Mouse (Mus musculus) heart, embryonic 14.5 days (tissue): ENCODE data around the gene C2cd2l. TPM values are rescaled to one million over a fixed set of nuclear protein-coding genes. Genes with fewer than 3 reads are reported as not detected.
"Not testable (repeated sequence)": the region's sequence is repeated elsewhere in the genome, so short reads cannot be mapped to it uniquely, and the experiment has no call there.

Experiments used
- ATAC-seq: fragments of 200-750 bp; cut with Nextera tagmentation; 2 replicates; pipeline ENCODE4 v1.8.0; 2017; ENCODE audit warnings: low read depth, moderate TSS enrichment; ENCODE audit not compliant: insufficient number of reproducible peaks, insufficient read depth, low FRiP score
- H3K27ac ChIP-seq, 2 experiments: fragments of 200-500 bp in 1 of 2; fragments of 300-500 bp in 1 of 2; sonication (generic) in 1 of 2; replicated peaks in 1 of 2; 2 replicates each; pipeline ENCODE4 v1.5.1; 2012 to 2014; ENCODE audit warnings: low read depth in 2 of 2, low read length in 2 of 2, control low read depth in 1 of 2, mild to moderate bottlenecking in 1 of 2, mixed read lengths in 1 of 2; ENCODE audit not compliant: control insufficient read depth in 1 of 2, insufficient read depth in 1 of 2
- H3K27me3 ChIP-seq: fragments of 300-500 bp; sonication (generic); 2 replicates; pipeline ENCODE4 v1.6.1; 2014; ENCODE audit warnings: mild to moderate bottlenecking, low read length, control low read depth; ENCODE audit not compliant: control insufficient read depth, insufficient read depth
- H3K36me3 ChIP-seq: fragments of 300-500 bp; sonication (generic); 2 replicates; pipeline ENCODE4 v1.6.1; 2014; ENCODE audit warnings: mild to moderate bottlenecking, control low read depth, low read length, mixed read lengths; ENCODE audit not compliant: control insufficient read depth, insufficient read depth
- H3K4me1 ChIP-seq, 2 experiments: fragments of 200-500 bp in 1 of 2; fragments of 300-500 bp in 1 of 2; sonication (generic) in 1 of 2; 2 replicates each; pipeline ENCODE4 v1.6.1; 2012 to 2014; ENCODE audit warnings: low read length in 2 of 2, control low read depth in 1 of 2, mixed read lengths in 1 of 2; ENCODE audit not compliant: control insufficient read depth in 2 of 2, insufficient read depth in 2 of 2
- H3K4me2 ChIP-seq: fragments of 300-500 bp; sonication (generic); 2 replicates; pipeline ENCODE4 v1.6.1; 2014; ENCODE audit warnings: mild to moderate bottlenecking, low read length
- H3K4me3 ChIP-seq, 2 experiments: fragments of 200-500 bp in 1 of 2; fragments of 300-500 bp in 1 of 2; sonication (generic) in 1 of 2; 2 replicates each; pipeline ENCODE4 v1.5.1; 2012 to 2014; ENCODE audit warnings: low read length in 2 of 2, mild to moderate bottlenecking in 2 of 2, control low read depth in 1 of 2, low read depth in 1 of 2, moderate library complexity in 1 of 2; ENCODE audit not compliant: control insufficient read depth in 1 of 2, insufficient read depth in 1 of 2
- H3K9ac ChIP-seq: fragments of 300-500 bp; sonication (generic); 2 replicates; pipeline ENCODE4 v1.6.1; 2014; ENCODE audit warnings: mild to moderate bottlenecking, low read length
- H3K9me3 ChIP-seq: fragments of 300-500 bp; sonication (generic); 2 replicates; pipeline ENCODE4 v1.6.1; 2016; ENCODE audit warnings: low read length, control low read depth; ENCODE audit not compliant: control insufficient read depth
- WGBS: fragments of 180-500 bp; shearing (Covaris S2); extraction: QIAGEN DNeasy Blood & Tissue Kit; methylation state at CpG from one replicate; pipeline ENCODE4 v1.1.7; 2014; 5-methylcytosine and 5-hydroxymethylcytosine counted together
- polyA plus RNA-seq: library from polyadenylated mRNA; unstranded; fragments of >200 nt; fragmentation: Nextera tagmentation; extraction: Ambion mirVana; gene quantifications from 2 replicates; pipeline ENCODE4 v1.2.1, GENCODE M21; 2014

The C2cd2l gene
- polyA plus RNA-seq: 5.4 and 7.7 TPM in 2 replicates

- Histone ChIP-seq H3K4me1 (peaks cover 13 to 25% of the 10 kb centered on the region in 2 experiments), H3K4me2 (peak within 1 kb of the TSS; percentile 91), H3K36me3 (peaks cover 16% of the 10 kb centered on the region), H3K27me3 (no peaks in the 10 kb centered on the region), H3K9me3 (no peaks in the 10 kb centered on the region), H3K9ac (peak within 1 kb of the TSS; percentile 91), H3K4me3 (peak within 1 kb of the TSS; percentile 93 to 95), H3K27ac (peak within 1 kb of the TSS; percentile 68 to 76)
- WGBS: under 1% methylated on average over 65 of the region's 67 CpGs
- ATAC-seq: peak; percentile 99
Measured at GRCm38 (mm10) chr9:44319887-44320798, at the start of gene C2cd2l. C2cd2l (minus strand) TSS chr9:44320285.

- H3K4me3 ChIP-seq: no peak overlapping the region
- H3K4me2 ChIP-seq: no peak overlapping the region
- 58% methylated on average over 3 of the region's 3 CpGs for WGBS
Measured at GRCm38 (mm10) chr9:44364480-44364879, 44.4 kb upstream of the C2cd2l start.

GRCm38 (mm10) chr9:44361931-44362330 is 41.8 kb upstream of the C2cd2l start:
- H3K9ac ChIP-seq: peak overlapping the region; percentile 78
- ATAC-seq, H3K4me1 ChIP-seq, H3K9me3 ChIP-seq, H3K27me3 ChIP-seq: not testable (repeated sequence)
- peak overlapping the region; percentile 74 to 79; a peak in 3 of 4 replicates for H3K27ac ChIP-seq
- 37% methylated on average over 4 of the region's 4 CpGs for WGBS
- H3K4me2 ChIP-seq: peak overlapping the region; percentile 75
- H3K4me3 ChIP-seq: peak overlapping the region; percentile 63 to 77
- H3K36me3 ChIP-seq: peaks cover 27% of the 10 kb centered on the region

More at GRCm38 (mm10) chr9:44364480-44364879, 44.4 kb upstream of the C2cd2l start:
- Histone ChIP-seq H3K27ac (no peak overlapping the region), H3K27me3 (no peaks in the 10 kb centered on the region), H3K9ac (no peak overlapping the region), H3K9me3 (no peaks in the 10 kb centered on the region), H3K36me3 (peaks cover 4% of the 10 kb centered on the region), H3K4me1 (peaks cover 0 to 6% of the 10 kb centered on the region in 2 experiments; a peak in 2 of 4 replicates)
- ATAC-seq: no peak

- Histone ChIP-seq H3K27ac (peak within 1 kb of the TSS; percentile 74 to 79), H3K4me3 (peak within 1 kb of the TSS; percentile 63 to 77), H3K9me3 (no peaks in the 10 kb centered on the region), H3K27me3 (no peaks in the 10 kb centered on the region), H3K9ac (peak within 1 kb of the TSS; percentile 78), H3K4me2 (peak within 1 kb of the TSS; percentile 75), H3K36me3 (peaks cover 33% of the 10 kb centered on the region), H3K4me1 (peaks cover 0 to 6% of the 10 kb centered on the region in 2 experiments; a peak in 2 of 4 replicates)
- ATAC-seq: peak; percentile 94
- WGBS: under 1% methylated on average over 44 of the region's 44 CpGs
Measured at GRCm38 (mm10) chr9:44361190-44361917, 41.3 kb upstream of the C2cd2l start, which contains the start of gene Vps11. Vps11 (minus strand) TSS chr9:44361670.

- no peak overlapping the region for H3K4me2 ChIP-seq
- no peak for ATAC-seq
- no peak overlapping the region for H3K27ac ChIP-seq
- H3K9me3 ChIP-seq: no peaks in the 10 kb centered on the region
- peaks cover 0 to 6% of the 10 kb centered on the region in 2 experiments; a peak in 2 of 4 replicates for H3K4me1 ChIP-seq
- H3K36me3 ChIP-seq: peaks cover 75% of the 10 kb centered on the region
- H3K27me3 ChIP-seq: no peaks in the 10 kb centered on the region
- H3K9ac ChIP-seq: no peak overlapping the region
- WGBS: 74% methylated on average over 4 of the region's 4 CpGs
- H3K4me3 ChIP-seq: no peak overlapping the region
Measured at GRCm38 (mm10) chr9:44357207-44357606, 37.1 kb upstream of the C2cd2l start.

GRCm38 (mm10) chr9:44353142-44353541 is 33.1 kb upstream of the C2cd2l start:
- 87% methylated on average over 6 of the region's 6 CpGs for WGBS
- no peaks in the 10 kb centered on the region for H3K9me3 ChIP-seq
- no peak for ATAC-seq
- no peak overlapping the region for H3K27ac ChIP-seq
- no peak overlapping the region for H3K4me3 ChIP-seq
- no peak overlapping the region for H3K4me2 ChIP-seq
- H3K9ac ChIP-seq: no peak overlapping the region
- H3K27me3 ChIP-seq: no peaks in the 10 kb centered on the region
- H3K4me1 ChIP-seq: no peaks in the 10 kb centered on the region
- peaks cover 99% of the 10 kb centered on the region for H3K36me3 ChIP-seq

- ATAC-seq: no peak
- no peak overlapping the region for H3K4me2 ChIP-seq
- H3K9ac ChIP-seq: no peak overlapping the region
- 89% methylated on average over 10 of the region's 10 CpGs for WGBS
- H3K27ac ChIP-seq: no peak overlapping the region
- H3K4me3 ChIP-seq: no peak overlapping the region
- peaks cover 99% of the 10 kb centered on the region for H3K36me3 ChIP-seq
- no peaks in the 10 kb centered on the region for H3K27me3 ChIP-seq
- no peaks in the 10 kb centered on the region for H3K4me1 ChIP-seq
- no peaks in the 10 kb centered on the region for H3K9me3 ChIP-seq
Measured at GRCm38 (mm10) chr9:44352337-44352736, 32.3 kb upstream of the C2cd2l start.
